Mouse (Mus musculus): Measurements from ENCODE around the gene Akap17b. TPM values are rescaled to one million over a fixed set of nuclear protein-coding genes. Genes with fewer than 3 reads are reported as not detected.
A peak's percentile ranks its signal among the peaks of the same experiment; 100 is the strongest.
"Not testable (repeated sequence)": the region's sequence is repeated elsewhere in the genome, so short reads cannot be mapped to it uniquely, and the experiment has no call there.

Akap17b gene
- polyA plus RNA-seq, 1 experiment from 2014 or later = 6.0 TPM

- no peaks in the 10 kb centered on the region for H3K36me3 ChIP-seq (replicated peaks)
- WGBS = 33% methylated on average over 14 of the region's 14 CpGs
- H3K9me3 ChIP-seq = no peaks in the 10 kb centered on the region
- peak overlapping the region; percentile 81 for H3K9ac ChIP-seq
- H3K4me3 ChIP-seq = peak overlapping the region; percentile 66
- ATAC-seq (replicated peaks) = peak; percentile 61
- peak overlapping the region; percentile 90 for H3K27ac ChIP-seq
- no peaks in the 10 kb centered on the region for H3K27me3 ChIP-seq (replicated peaks)
- peaks cover 14% of the 10 kb centered on the region for H3K4me1 ChIP-seq
- peak overlapping the region; percentile 54 for H3K4me2 ChIP-seq
Observed at GRCm38 (mm10) chrX:36598861-36599344, 46.3 kb downstream of the Akap17b start.

- Histone ChIP-seq H3K4me1 (peaks cover 14% of the 10 kb centered on the region), H3K27ac (peak overlapping the region; percentile 90), H3K4me3 (peak overlapping the region; percentile 66), H3K27me3 (replicated peaks) (no peaks in the 10 kb centered on the region), H3K9me3 (no peaks in the 10 kb centered on the region), H3K9ac (peak overlapping the region; percentile 81), H3K4me2 (peak overlapping the region; percentile 54), H3K36me3 (replicated peaks) (no peaks in the 10 kb centered on the region)
- 12% methylated on average over 39 of the region's 41 CpGs for WGBS
- peak; percentile 72 for ATAC-seq (replicated peaks)
Observed at GRCm38 (mm10) chrX:36598390-36598810, 46.8 kb downstream of the Akap17b start.

- Histone ChIP-seq H3K27ac (peak within 1 kb of the TSS; percentile 90), H3K4me1 (peaks cover 14% of the 10 kb centered on the region), H3K9me3 (no peaks in the 10 kb centered on the region), H3K4me2 (peak within 1 kb of the TSS; percentile 54), H3K4me3 (peak within 1 kb of the TSS; percentile 66), H3K27me3 (replicated peaks) (no peaks in the 10 kb centered on the region), H3K36me3 (replicated peaks) (no peaks in the 10 kb centered on the region), H3K9ac (peak within 1 kb of the TSS; percentile 81)
- peak; percentile 93 for ATAC-seq (replicated peaks)
- WGBS = 29% methylated on average over 42 of the region's 45 CpGs
Observed at GRCm38 (mm10) chrX:36597707-36598389, 47.3 kb downstream of the Akap17b start, which contains the start of gene Pgrmc1. Pgrmc1 (plus strand) TSS chrX:36598206.

GRCm38 (mm10) chrX:36596483-36597120 is 48.6 kb downstream of the Akap17b start:
- not testable (repeated sequence) for ATAC-seq (replicated peaks); H3K9ac ChIP-seq; H3K9me3 ChIP-seq; H3K4me3 ChIP-seq; H3K36me3 ChIP-seq (replicated peaks); H3K27me3 ChIP-seq (replicated peaks); H3K4me2 ChIP-seq; H3K27ac ChIP-seq
- peaks cover 14% of the 10 kb centered on the region for H3K4me1 ChIP-seq
- 66% methylated on average over 4 of the region's 5 CpGs for WGBS

GRCm38 (mm10) chrX:36595247-36595646 is 49.9 kb downstream of the Akap17b start:
- Histone ChIP-seq H3K4me3 (no peak overlapping the region), H3K9me3 (no peaks in the 10 kb centered on the region), H3K4me2 (no peak overlapping the region), H3K36me3 (replicated peaks) (no peaks in the 10 kb centered on the region), H3K4me1 (peaks cover 4% of the 10 kb centered on the region), H3K9ac (no peak overlapping the region), H3K27ac (no peak overlapping the region), H3K27me3 (replicated peaks) (no peaks in the 10 kb centered on the region)
- WGBS = 90% methylated on average over 3 of the region's 3 CpGs
- ATAC-seq (replicated peaks) = no peak

GRCm38 (mm10) chrX:36591539-36591938 is 53.7 kb downstream of the Akap17b start:
- Histone ChIP-seq H3K27ac (no peak overlapping the region), H3K27me3 (replicated peaks) (no peaks in the 10 kb centered on the region), H3K36me3 (replicated peaks) (no peaks in the 10 kb centered on the region), H3K9me3 (no peaks in the 10 kb centered on the region), H3K9ac (no peak overlapping the region), H3K4me2 (no peak overlapping the region), H3K4me1 (peaks cover 10% of the 10 kb centered on the region), H3K4me3 (no peak overlapping the region)
- WGBS = 79% methylated on average over 4 of the region's 4 CpGs
- no peak for ATAC-seq (replicated peaks)

- 73% methylated on average over 1 of the region's 1 CpGs for WGBS
- no peaks in the 10 kb centered on the region for H3K36me3 ChIP-seq (replicated peaks)
- H3K4me2 ChIP-seq = no peak overlapping the region
- no peak overlapping the region for H3K27ac ChIP-seq
- H3K9ac ChIP-seq = no peak overlapping the region
- peaks cover 10% of the 10 kb centered on the region for H3K4me1 ChIP-seq
- H3K9me3 ChIP-seq = no peaks in the 10 kb centered on the region
- H3K27me3 ChIP-seq (replicated peaks) = no peaks in the 10 kb centered on the region
- no peak overlapping the region for H3K4me3 ChIP-seq
- no peak for ATAC-seq (replicated peaks)
Observed at GRCm38 (mm10) chrX:36591120-36591519, 54.1 kb downstream of the Akap17b start.

GRCm38 (mm10) chrX:36590266-36590665 is 54.9 kb downstream of the Akap17b start:
- H3K27ac ChIP-seq = no peak overlapping the region
- peaks cover 10% of the 10 kb centered on the region for H3K4me1 ChIP-seq
- H3K4me2 ChIP-seq = no peak overlapping the region
- H3K9ac ChIP-seq = no peak overlapping the region
- no peaks in the 10 kb centered on the region for H3K27me3 ChIP-seq (replicated peaks)
- no peak overlapping the region for H3K4me3 ChIP-seq
- H3K9me3 ChIP-seq = no peaks in the 10 kb centered on the region
- WGBS = 88% methylated on average over 7 of the region's 7 CpGs
- ATAC-seq (replicated peaks) = no peak
- H3K36me3 ChIP-seq (replicated peaks) = no peaks in the 10 kb centered on the region

- Histone ChIP-seq H3K36me3 (replicated peaks) (no peaks in the 10 kb centered on the region), H3K9ac (no peak overlapping the region), H3K4me1 (peaks cover 10% of the 10 kb centered on the region), H3K27ac (peak overlapping the region; percentile 86), H3K4me2 (0 out of 2 replicates have a peak overlapping the region, but pooled peaks have one; percentile 14), H3K4me3 (no peak overlapping the region), H3K9me3 (no peaks in the 10 kb centered on the region), H3K27me3 (replicated peaks) (no peaks in the 10 kb centered on the region)
- ATAC-seq (replicated peaks) = peak; percentile 95
- 47% methylated on average over 8 of the region's 8 CpGs for whole genome bisulfite sequencing
Observed at GRCm38 (mm10) chrX:36587304-36588209, 57.6 kb downstream of the Akap17b start.

- Histone ChIP-seq H3K9ac (no peak overlapping the region), H3K9me3 (no peaks in the 10 kb centered on the region), H3K4me3 (no peak overlapping the region), H3K4me2 (0 out of 2 replicates have a peak overlapping the region, but pooled peaks have one; percentile 14), H3K4me1 (peaks cover 10% of the 10 kb centered on the region), H3K36me3 (replicated peaks) (no peaks in the 10 kb centered on the region), H3K27me3 (replicated peaks) (no peaks in the 10 kb centered on the region), H3K27ac (peak overlapping the region; percentile 86)
- peak; percentile 56; the same call in 1 of the 2 replicates for ATAC-seq (replicated peaks)
- WGBS = 29% methylated on average over 1 of the region's 1 CpGs
Observed at GRCm38 (mm10) chrX:36586629-36587303, 58.4 kb downstream of the Akap17b start.

GRCm38 (mm10) chrX:36562079-36562478 is 83.1 kb downstream of the Akap17b start:
- Histone ChIP-seq H3K27me3 (replicated peaks) (no peaks in the 10 kb centered on the region), H3K9ac (no peak overlapping the region), H3K9me3 (no peaks in the 10 kb centered on the region), H3K4me2 (no peak overlapping the region), H3K27ac (no peak overlapping the region), H3K4me3 (no peak overlapping the region), H3K4me1 (no peaks in the 10 kb centered on the region), H3K36me3 (replicated peaks) (no peaks in the 10 kb centered on the region)
- no peak for ATAC-seq (replicated peaks)
- 45% methylated on average over 3 of the region's 3 CpGs for WGBS
